Mouse (Mus musculus) left cerebral cortex, postnatal 36 days (tissue): ENCODE measurements at regions not wholly inside any gene's neighbourhood (a gene's known extent, or its start where the extent isn't known, plus 50 kb on each side); places are given as distances from the start of the nearest gene placed in this dataset.

Source experiments
- DNase-seq, 2 experiments: peaks; one replicate each; pipeline ENCODE4 v3.0.0; 2021 to 2022; ENCODE audit warnings: low spot score in 2 of 2, mixed read lengths in 1 of 2
- intact Hi-C: fragments of 180-260 bp; cut with DNase I; formaldehyde crosslinking; loops from one replicate; pipeline ENCODE4 v1.15.1; 2025

DNA sequence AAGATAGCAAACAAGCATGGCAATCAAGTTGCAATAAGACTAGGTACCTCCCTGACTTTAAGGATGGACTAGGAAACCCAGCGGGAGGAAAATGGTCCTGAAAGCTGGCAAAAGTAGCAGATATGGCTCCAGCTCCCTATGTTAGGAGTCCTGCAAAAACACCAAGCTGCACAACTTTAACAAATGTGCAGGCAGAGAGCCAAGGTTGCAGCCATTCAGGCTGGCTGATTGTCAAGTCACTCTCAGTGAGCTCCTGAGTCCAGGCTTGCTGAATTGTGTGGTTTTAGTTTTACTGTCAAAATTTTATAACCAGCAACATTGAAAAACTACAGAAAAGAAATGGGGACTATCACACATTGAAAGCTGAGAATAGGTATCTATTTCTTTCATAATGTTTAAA, 1122.8 kb upstream of the Slc10a2 start:
- intact Hi-C loops, result no loop called here
- DNase-seq, result no peak

DNA sequence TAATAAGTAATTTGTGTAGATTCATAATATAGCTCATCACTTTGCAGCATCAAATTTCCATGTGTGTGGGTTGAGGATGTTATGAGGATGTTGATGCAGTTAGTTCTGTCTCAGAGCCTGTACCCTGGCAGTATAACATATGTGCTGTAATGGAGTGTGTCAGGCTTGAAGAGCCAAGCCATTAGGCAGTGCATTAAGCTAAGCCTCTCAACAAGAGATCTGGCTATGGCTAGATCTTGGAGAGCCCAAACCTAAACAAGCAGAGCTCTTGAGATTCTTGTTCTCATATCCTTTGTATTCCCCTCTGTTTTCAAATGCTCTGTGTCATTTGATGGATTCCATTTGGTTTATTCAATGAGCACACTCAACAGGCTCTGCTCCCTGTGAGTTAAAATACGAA, 1120.0 kb upstream of the Slc10a2 start:
- no peak for DNase-seq

DNA sequence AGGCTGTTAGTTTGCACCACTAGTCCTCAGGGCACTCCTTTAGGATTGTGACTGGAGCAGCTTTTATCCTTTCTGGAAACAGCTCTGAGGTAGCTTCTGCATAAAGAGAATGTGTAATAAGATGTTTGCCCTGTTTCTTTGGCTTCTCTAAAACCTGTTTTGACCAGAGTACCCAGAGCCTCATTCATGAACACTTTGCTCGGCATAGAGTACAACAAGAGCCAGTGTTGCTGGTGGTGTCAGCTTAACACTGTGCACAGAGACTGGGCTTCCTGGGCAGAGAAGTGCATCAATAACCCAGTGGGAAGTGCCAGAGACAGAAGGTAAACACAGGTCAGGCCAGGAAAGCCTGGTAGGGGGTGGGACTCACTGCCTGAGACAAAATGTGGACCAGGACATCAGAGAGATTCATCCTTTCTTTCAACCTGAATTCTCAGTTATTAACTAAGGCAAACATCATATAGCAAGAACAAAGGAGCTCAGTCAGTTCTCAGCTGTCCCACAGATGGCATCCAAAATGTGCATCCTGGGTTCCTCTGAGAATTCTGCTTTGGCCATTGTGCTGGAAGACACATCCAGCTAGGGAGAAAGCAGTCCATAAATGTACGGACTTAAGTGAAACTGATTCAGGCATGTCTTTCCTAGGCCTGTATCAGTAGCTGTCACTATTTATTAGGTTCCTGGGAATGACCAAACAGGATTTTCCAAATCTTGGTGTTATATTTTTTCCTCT, 1102.6 kb upstream of the Slc10a2 start:
- peak in 1 of 2 experiments; percentile 3 for DNase-seq
- intact Hi-C loops, result no loop called here

More for the DNA sequence above, 1120.0 kb upstream of the Slc10a2 start:
- intact Hi-C loops, result no loop called here

GRCm38 (mm10) chr8:6204051-6204745, 1099.0 kb upstream of the Slc10a2 start:
- no peak for DNase-seq
- intact Hi-C loops, result no loop called here

GRCm38 (mm10) chr8:6191431-6191830, 1086.3 kb upstream of the Slc10a2 start:
- no peak for DNase-seq
- intact Hi-C loops, result no loop called here

DNA sequence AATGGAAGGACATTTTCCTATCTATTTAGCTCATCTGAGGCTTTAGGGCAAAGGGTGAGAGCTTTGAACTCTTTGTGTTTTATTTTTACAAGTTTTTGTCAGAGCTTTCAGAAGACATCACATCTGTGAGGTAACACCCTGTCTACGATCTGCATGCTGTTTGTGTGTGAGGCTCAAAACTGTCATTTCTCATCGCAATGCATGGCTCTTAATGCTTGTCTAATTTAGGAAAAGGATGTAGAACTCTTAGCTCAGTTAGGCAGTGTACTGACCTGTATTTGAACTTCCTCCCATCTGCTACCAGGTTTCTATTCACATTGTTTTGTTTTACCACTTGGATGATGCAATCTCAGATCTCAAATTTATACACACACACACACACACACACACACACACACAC, 1083.3 kb upstream of the Slc10a2 start:
- no peak for DNase-seq
- intact Hi-C loops, result no loop called here

GRCm38 (mm10) chr8:6186561-6186960, 1081.4 kb upstream of the Slc10a2 start:
- DNase-seq, result no peak
- intact Hi-C loops, result no loop called here

DNA sequence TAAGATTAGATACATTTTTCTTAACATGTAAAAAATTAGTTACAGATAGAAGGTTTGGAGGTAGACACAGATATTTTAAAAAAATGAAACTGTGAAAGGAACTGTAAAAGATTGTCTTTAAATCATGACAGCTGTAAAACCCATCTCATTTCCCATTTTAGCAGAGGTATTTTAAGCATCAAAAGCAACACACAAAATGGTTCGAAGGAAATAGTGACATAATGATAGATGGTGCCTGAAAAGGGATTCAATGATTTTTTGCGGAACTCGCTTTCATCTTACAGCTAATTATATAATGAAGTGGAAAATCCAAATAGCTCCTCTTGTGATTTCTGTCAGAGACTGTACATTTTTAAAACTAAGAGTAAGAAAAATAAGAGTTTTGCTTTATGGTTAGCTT, 1074.5 kb upstream of the Slc10a2 start:
- no peak for DNase-seq
- intact Hi-C loops, result no loop called here

DNA sequence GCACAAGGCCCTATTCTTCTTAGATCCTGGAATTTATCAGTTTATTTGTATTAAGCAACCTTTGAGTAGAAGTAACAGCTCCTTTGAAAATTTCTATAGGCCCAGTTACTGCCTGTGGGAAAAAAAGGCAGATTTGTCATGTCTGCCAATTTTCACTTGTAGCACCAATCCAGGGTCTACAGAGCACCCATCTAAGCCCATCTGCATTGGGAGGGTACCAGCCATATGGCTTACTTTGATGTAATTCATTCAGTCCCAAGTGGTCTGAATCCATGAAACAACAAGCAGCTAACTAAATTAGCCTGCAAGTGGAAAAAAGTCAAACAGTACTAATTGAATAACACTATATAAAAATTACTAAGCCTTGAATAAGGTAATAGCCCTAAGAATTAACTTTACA, 1061.3 kb upstream of the Slc10a2 start:
- intact Hi-C loops, result no loop called here
- no peak for DNase-seq

DNA sequence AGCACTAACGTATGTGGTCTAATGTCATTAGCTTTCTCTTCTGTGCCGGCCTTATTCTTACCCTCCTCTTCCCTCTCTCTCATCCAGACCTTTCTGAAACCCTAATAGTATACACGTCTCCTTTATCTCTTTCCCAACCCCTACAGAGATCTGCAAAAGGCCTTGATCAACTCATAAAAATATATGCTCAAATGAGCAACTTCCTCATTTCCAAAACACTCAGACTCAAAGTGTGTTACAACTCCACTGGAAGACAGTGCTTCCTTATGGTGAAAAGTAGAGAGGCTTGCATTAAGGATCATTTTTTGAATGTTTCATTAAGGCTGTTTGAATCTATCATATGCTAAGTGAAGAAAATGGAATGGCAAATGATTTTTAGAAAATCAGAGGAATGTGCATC, 1060.1 kb upstream of the Slc10a2 start:
- intact Hi-C loops, result no loop called here
- DNase-seq, result no peak

- no peak for DNase-seq
- intact Hi-C loops, result no loop called here
These were observed 1059.6 kb upstream of the Slc10a2 start for GRCm38 (mm10) chr8:6164758-6165157.

GRCm38 (mm10) chr8:6144588-6144987, 1039.4 kb upstream of the Slc10a2 start:
- DNase-seq, result no peak
- intact Hi-C loops, result no loop called here

DNA sequence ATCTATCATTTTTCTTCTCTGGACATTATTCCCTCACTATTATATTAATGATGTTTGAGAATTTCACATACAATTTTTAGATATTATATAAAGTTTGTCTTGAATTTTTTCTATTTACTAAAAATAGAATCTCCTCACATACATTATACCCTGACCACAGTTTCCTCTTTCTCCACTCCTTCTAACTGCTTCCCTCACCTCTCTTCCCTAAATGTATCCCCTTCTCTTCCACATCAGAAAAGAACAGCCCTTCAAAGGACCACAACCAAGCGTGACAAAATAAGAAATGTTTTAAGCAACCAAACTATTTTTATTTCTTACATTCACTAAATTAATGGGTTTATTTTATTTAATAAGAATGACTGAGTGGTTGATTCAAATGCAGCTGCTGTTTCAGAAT, 1034.9 kb upstream of the Slc10a2 start:
- DNase-seq, result no peak
- intact Hi-C loops, result no loop called here

GRCm38 (mm10) chr8:6139171-6139570, 1034.0 kb upstream of the Slc10a2 start:
- intact Hi-C loops, result no loop called here
- no peak for DNase-seq

DNA sequence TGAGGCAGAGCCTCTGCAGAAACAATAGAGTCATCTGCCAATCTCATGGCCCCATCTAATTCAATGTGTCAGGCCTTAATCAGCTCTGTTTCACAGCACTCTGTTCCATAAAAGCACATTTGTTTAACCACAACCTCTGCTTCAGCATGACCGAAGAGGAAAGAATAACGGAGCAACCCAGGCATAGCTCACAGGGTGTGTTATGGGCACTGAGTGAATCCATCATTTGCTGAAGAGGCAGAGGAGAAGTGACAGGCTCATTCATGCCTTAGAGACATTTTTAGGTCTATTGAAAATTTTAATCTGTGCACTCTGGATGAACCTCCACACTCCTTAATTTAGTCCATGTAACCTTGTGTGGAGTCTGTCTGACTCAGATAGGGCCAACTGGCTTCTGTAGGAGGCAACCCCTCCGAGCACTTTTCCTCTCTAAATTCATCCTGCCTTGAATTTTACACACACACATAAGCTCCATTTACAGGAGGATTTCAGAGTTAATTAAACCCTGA, 1027.1 kb upstream of the Slc10a2 start:
- DNase-seq, result no peak

GRCm38 (mm10) chr8:6125265-6125664, 1020.1 kb upstream of the Slc10a2 start:
- intact Hi-C loops, result no loop called here
- DNase-seq, result no peak

More for the DNA sequence above, 1027.1 kb upstream of the Slc10a2 start:
- intact Hi-C loops, result no loop called here

DNA sequence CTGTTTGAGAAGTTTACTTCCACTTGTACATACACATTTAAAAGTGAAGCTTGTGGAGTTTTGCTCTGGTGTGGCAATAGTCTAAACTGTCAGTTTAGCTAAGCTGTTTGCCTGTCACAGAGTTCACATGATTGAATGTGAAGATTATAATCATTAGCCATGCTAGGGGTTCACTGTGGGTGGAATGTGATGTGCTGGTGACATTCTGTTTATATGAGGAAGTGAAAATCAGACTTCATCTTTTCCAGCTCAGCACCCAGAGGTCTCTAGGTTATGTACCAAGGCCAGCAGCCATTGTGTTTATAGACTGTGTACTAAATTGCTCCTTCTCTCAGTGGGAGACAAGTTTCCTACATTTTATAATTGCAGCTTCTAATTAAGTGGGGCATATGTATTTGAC, 1014.4 kb upstream of the Slc10a2 start:
- intact Hi-C loops, result no loop called here
- no peak for DNase-seq

GRCm38 (mm10) chr8:6111351-6111750, 1006.2 kb upstream of the Slc10a2 start:
- no peak for DNase-seq
- intact Hi-C loops, result no loop called here

DNA sequence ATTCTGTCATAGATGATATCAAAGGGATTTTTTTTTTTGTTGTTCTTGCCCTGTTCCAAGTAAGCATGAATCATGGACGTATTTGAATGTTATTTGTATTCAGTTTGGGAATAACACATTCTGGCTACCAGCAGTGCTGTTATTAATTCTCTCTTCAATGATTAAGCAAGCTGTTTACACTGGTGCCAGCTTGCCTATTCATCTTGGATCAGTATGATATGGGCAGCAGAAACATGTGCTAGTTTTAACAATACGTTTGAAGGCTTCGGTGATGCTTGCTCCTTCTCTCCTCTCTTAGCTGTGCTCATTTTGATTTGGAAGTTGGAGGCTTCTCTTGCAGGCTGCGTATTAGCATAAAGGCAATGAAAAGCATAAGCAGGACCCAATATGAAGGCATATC, 984.9 kb upstream of the Slc10a2 start:
- intact Hi-C loops, result no loop called here
- DNase-seq, result no peak

- intact Hi-C loops, result no loop called here
- DNase-seq, result peak; percentile 36 to 42
These were observed 938.9 kb upstream of the Slc10a2 start for GRCm38 (mm10) chr8:6043939-6044577.

- intact Hi-C loops, result no loop called here
- DNase-seq, result peak; percentile 43 to 51
These were observed 907.1 kb upstream of the Slc10a2 start for GRCm38 (mm10) chr8:6012206-6012605.
